Mouse (Mus musculus) left cerebral cortex, postnatal 25 days (tissue): ENCODE data around the gene Acbd7. TPM values are rescaled to one million over a fixed set of nuclear protein-coding genes. Genes with fewer than 3 reads are reported as not detected.

Source experiments
- DNase-seq, 2 experiments: peaks; one replicate each; pipeline ENCODE4 v3.0.0; 2022; ENCODE audit warnings: low spot score in 2 of 2, mixed read lengths in 1 of 2
- intact Hi-C: fragments of 180-260 bp; cut with DNase I; formaldehyde crosslinking; loops from one replicate; pipeline ENCODE4 v1.15.1; 2025
- total RNA-seq, 2 experiments: library from RNA; stranded (reverse); gene quantifications; 2 replicates each; pipeline ENCODE4 v1.2.3; 2021

The Acbd7 gene
- total RNA-seq, result under 1 TPM in 1 of 2 experiments, not detected in 1; 0.94 TPM

GRCm38 (mm10) chr2:3335611-3336301 lies at the start of gene Acbd7:
Acbd7 (plus strand) TSS chr2:3336168.
- DNase-seq, result peak; percentile 51 to 82
- intact Hi-C loops, result no loop called here

- intact Hi-C loops, result no loop called here
- DNase-seq, result no peak
Observed at GRCm38 (mm10) chr2:3286243-3286642, 49.7 kb upstream of the Acbd7 start.

- intact Hi-C loops, result no loop called here
- no peak for DNase-seq
Observed at GRCm38 (mm10) chr2:3289581-3289980, 46.4 kb upstream of the Acbd7 start.

GRCm38 (mm10) chr2:3292170-3292569 lies 43.8 kb upstream of the Acbd7 start:
- DNase-seq, result no peak
- intact Hi-C loops, result no loop called here

DNA sequence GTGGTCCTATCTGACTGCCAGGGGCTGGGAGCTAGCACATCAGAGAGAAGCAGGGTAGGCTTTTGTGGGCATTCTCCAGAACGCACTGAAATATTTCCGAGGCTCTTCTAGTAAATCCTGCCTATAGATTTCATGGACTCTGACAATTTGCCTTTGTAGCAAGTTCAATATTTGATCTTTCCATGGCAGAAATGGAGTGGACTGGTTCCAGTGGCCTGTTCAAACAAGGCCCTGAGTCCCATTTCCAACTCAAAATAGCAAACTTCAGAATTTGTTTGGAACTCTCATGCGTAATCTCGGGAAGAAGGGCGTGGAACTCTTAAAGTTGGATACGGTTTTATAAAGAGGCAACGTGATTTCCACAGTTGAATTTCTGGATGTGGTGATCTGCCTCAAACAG lies 40.1 kb upstream of the Acbd7 start:
- intact Hi-C loops, result no loop called here
- DNase-seq, result no peak

DNA sequence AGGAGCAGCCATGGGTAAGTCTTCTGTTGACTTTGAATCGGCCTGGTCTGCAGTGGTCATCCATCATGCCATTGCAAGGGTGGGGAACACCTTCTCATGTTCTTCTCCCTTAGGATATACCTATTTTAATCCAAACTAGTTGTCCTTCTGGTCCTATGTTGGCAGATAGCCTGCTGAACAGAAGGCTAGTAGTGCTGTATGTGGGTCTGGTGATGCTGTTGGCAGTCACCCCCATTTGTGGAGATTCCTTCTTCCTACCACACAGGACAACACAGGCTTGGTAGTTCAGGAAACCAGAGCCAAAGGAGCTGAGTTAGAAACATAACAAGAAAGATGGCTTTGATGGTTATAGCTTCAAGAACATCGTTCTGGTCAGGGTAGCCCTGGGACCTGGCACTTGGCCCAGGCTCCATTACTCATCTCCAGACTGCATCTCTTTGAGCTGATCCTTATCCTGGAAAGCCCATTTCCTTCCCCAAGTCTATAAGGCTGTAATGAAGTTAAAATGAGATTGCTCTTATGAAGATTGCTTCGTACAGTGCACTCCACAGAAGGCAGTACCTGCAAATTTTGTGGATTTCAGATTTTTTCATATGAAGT lies 30.4 kb upstream of the Acbd7 start:
- intact Hi-C loops, result no loop called here

GRCm38 (mm10) chr2:3323132-3323531 lies 12.8 kb upstream of the Acbd7 start:
- DNase-seq, result no peak
- intact Hi-C loops, result no loop called here

More for the DNA sequence above, 30.4 kb upstream of the Acbd7 start:
- DNase-seq, result peak in 1 of 2 experiments; percentile 61

DNA sequence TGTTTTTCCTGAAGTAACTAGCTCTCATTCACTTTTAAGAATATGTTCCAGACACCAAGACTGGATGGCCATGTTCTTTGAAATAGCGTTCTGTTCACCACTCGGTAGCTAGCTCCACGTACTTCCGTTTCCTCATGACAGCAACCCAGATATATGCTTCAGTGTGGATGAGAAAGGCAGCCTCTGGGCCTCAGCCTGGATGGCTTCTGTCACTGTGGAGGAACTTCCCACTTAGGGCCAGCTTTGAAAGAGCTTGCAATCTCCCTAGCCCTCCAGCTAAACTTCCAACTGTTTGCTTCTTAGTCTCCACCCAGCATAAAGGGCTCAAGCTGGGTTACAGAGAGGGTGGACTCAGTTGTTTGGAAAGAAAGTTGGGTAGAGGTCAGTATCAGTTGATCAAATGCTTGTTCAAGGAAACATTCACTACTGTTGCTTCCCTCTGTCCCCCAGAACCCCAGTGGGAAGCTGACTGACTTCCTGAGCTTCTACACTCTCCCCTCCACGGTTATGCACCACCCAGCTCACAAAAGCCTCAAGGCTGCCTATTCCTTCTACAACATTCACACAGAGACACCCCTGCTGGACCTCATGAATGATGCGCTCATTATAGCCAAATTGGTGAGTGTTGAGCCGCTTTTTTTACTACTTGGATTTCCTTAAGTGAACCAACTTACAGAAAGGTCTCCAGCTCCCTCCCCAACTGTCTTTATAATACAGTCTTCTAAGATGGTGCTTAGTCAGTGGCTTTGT lies 11.4 kb upstream of the Acbd7 start:
- no peak for DNase-seq
- intact Hi-C loops, result no loop called here

- intact Hi-C loops, result no loop called here
- DNase-seq, result no peak
Observed at GRCm38 (mm10) chr2:3326547-3326946, 9.4 kb upstream of the Acbd7 start.

DNA sequence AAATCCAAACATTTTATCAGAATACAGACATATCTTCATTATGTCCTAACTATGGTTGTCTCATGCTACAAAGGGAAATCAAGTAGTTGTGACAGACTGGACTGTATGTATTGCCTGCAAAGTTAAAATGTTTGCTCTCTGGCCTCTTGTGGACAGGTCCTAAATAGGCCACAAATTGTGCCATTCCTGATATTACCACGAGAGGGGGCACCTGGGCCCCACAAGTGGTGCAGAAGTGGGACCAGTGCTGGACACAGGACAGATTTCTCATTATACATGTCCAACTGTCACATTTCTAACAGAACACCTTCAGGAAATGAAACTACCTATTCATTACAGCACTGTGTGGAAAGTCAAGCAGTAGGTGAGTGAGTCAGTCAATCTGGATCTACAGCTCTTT lies 8.6 kb upstream of the Acbd7 start:
- intact Hi-C loops, result no loop called here
- DNase-seq, result peak in 1 of 2 experiments; percentile 24

GRCm38 (mm10) chr2:3331071-3331703 lies 4.8 kb upstream of the Acbd7 start:
- DNase-seq, result peak in 1 of 2 experiments; percentile 14
- intact Hi-C loops, result loop anchor here (5.0 kb wide), 1 partner anchor 159 kb away; no protein-coding TSS in a partner anchor

DNA sequence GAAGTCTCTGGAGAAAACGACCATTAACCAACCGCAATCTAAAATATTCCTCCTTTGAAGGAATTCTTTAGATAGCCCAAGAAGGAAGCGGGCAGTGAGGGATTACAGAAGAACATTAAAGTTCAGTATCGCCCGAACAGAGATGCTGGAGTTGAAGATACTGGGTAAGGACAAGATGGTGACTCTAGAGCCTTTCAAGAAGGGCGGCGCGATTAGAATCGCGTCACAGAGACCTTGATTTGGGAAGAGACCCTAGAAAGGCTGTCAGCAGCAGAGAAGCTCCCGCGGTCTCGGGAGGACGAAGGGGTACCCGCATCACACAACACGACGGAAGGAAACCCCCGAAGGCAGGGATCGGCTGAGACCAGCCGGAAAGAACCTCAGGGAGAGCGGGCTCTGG lies 3.9 kb upstream of the Acbd7 start:
- intact Hi-C loops, result loop anchor here (1.0 to 5.0 kb wide), 4 partner anchors 48 to 214 kb away; partner anchors contain the start of genes Nmt2 and Suv39h2
- no peak for DNase-seq

GRCm38 (mm10) chr2:3332484-3333242 lies 3.3 kb upstream of the Acbd7 start, which contains the start of gene Rpp38:
Rpp38 (minus strand) TSS chr2:3332643.
- intact Hi-C loops, result loop anchor here (1.0 to 5.0 kb wide), 4 partner anchors 48 to 214 kb away; partner anchors contain the start of genes Nmt2 and Suv39h2
- DNase-seq, result peak; percentile 100

DNA sequence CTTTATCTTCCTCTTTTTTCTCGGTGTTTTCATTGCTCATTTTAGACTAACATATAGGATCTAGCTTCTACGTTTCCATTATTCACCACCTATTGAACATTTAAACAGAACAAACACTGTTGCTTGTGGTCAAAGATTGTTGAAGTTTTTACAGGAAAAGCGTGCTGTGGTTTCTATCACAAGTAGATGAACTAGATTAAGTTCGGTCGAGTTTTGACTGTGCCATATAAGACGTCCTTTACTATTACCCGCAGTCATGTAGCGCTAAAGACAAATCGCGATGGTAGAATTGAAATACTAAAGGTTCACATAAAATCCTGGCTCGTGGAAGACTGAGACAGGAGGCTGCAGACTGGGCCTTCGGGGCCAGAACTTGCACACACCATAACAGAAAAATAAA lies 2.2 kb upstream of the Acbd7 start:
- no peak for DNase-seq
- intact Hi-C loops, result loop anchor here (2.0 to 5.0 kb wide), 2 partner anchors 141 to 161 kb away; partner anchors contain the start of gene Suv39h2

DNA sequence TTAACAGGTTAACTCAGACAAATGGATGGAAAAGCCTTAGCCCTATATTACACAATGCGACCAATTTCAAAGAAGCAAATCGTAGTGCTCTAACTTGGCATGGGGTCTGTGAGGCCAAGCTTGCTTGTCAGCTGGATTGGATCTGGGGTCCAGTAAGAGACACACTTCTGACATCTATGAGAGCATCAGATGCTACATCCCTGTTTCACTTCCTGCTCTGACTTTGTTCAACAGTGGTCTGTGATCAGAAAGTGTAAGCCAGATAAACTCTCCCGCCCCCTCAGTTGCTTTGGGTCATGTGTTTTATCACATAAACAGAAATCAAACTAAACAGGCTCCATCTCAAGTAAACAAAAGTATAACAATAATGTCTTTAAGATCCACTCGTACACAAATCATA lies 12.5 kb downstream of the Acbd7 start:
- intact Hi-C loops, result loop anchor here (2.0 to 10.0 kb wide), 3 partner anchors 66 to 1516 kb away; no protein-coding TSS in a partner anchor

DNA sequence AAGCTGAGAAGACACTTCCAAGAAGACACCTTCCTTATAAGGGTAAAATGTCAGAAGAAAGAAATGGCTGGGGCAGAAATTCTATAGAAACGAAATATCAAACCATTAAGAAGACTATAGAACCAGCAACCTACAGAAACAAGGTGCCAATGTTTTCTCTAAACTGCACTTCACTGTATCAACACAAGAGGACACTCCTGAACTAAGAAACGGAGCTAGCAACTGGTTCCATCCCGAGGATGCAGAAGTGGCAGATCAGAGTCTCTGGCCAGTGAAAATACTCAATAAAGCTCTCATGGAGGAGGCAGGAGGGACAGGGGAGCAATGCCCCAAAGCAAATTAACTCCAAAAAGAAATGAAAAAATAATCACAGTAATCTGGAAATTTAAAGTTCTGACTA lies 13.0 kb downstream of the Acbd7 start:
- intact Hi-C loops, result loop anchor here (2.0 to 10.0 kb wide), 3 partner anchors 66 to 1516 kb away; no protein-coding TSS in a partner anchor
- DNase-seq, result peak; percentile 37 to 63

More for the DNA sequence above, 12.5 kb downstream of the Acbd7 start:
- no peak for DNase-seq

DNA sequence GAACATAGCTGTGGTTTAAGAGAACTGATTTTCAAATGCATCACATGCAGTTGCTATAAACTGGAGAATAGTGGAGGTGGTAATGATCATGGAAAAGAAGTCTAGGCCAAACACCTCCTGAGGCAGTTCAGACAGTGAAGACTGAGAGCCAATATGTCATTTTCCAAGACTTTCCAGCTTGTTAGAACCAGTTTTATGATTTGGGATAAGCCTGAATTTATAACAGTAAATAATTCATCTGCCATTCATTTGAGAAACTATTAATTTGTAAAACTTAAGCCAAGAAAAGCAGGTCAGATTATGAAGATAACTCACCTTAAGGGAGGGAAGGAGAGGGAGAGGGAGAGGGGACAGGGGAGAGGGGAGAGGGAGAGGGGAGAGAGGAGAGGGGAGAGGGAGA lies 17.2 kb downstream of the Acbd7 start:
- intact Hi-C loops, result loop anchor here (10.0 kb wide), 1 partner anchor 412 kb away; no protein-coding TSS in a partner anchor
- no peak for DNase-seq

GRCm38 (mm10) chr2:3355793-3356192 lies 19.8 kb downstream of the Acbd7 start:
- intact Hi-C loops, result loop anchor here (10.0 kb wide), 1 partner anchor 409 kb away; no protein-coding TSS in a partner anchor

DNA sequence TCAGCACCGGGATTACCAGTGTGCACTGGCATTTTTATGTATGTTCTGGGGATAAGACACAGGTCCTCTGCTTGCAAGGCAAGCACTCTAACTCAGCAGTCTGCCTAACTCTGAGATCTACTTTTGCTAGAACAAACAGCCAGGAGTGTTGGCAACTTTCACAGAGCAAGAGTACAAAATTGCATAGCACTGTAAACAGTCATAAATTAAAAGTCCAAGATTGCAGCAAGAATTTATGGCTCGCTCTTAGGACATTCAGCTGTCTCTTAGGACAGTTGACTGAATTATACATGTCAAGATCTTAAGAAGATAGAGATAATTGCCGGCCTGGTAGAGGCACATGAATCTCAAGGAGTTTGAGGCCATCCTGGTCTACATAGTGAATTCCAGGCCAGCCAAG lies 20.3 kb downstream of the Acbd7 start:
- intact Hi-C loops, result loop anchor here (10.0 kb wide), 1 partner anchor 408 kb away; no protein-coding TSS in a partner anchor

More at GRCm38 (mm10) chr2:3355793-3356192, 19.8 kb downstream of the Acbd7 start:
- DNase-seq, result no peak

More for the DNA sequence above, 20.3 kb downstream of the Acbd7 start:
- DNase-seq, result no peak
